Mouse (Mus musculus) G1E (cell line): ENCODE results near the gene Popdc3.

ENCODE experiments used
- CTCF ChIP-seq: IDR thresholded peaks from 2 replicates; pipeline ENCODE4 v1.5.1; 2012; ENCODE audit warnings: low read depth, low read length, inconsistent platforms, mixed read lengths
- GATA1 ChIP-seq: IDR thresholded peaks from 2 replicates; pipeline ENCODE4 v1.6.1; 2012; ENCODE audit warnings: borderline replicate concordance, low read length, inconsistent platforms, mixed read lengths

DNA sequence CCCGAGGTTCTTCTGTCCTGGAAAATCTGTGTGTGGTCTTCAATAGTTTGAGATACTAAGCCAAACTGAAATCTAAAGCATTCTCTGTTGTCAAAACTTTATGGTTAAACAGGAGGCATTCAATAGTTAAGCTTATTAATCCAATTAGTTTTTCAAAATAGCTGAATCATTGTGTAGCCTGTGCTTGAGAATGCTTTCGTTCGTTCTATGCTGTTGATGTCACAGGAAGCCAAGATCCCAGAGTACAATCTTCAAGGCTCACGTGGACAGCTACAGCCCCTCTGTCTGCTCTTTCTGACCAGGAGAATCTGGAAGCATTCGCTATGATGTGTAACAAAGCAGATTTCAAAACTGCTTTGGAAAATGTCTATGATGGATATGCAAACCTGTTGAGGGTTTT is 112.7 kb downstream of the Popdc3 start:
- TF ChIP-seq GATA1 (no peak), CTCF (no peak)
